Mouse (Mus musculus): ENCODE data around the gene Zyx.

Gene Zyx

GRCm38 (mm10) chr6:42343361-42344120 is 5.9 kb upstream of the Zyx start:
- no peak for TF ChIP-seq GATA4 (IDR thresholded peaks at IDR 0.05; ENCODE audit: insufficient replicate concordance, low read length)

GRCm38 (mm10) chr6:42344255-42344654 is 5.2 kb upstream of the Zyx start:
- no peak for TF ChIP-seq GATA4 (IDR thresholded peaks at IDR 0.05; ENCODE audit: insufficient replicate concordance, low read length)

GRCm38 (mm10) chr6:42348281-42349005 is 987 bp upstream of the Zyx start:
- no peak for TF ChIP-seq GATA4 (IDR thresholded peaks at IDR 0.05; ENCODE audit: insufficient replicate concordance, low read length)

- no peak for TF ChIP-seq GATA4 (IDR thresholded peaks at IDR 0.05; ENCODE audit: insufficient replicate concordance, low read length)
These were observed 414 bp upstream of the Zyx start for GRCm38 (mm10) chr6:42349006-42349425.

- no peak for TF ChIP-seq GATA4 (IDR thresholded peaks at IDR 0.05; ENCODE audit: insufficient replicate concordance, low read length)
These were observed 864 bp downstream of the Zyx start for GRCm38 (mm10) chr6:42350021-42350967.

GRCm38 (mm10) chr6:42350968-42351775 is 1.7 kb downstream of the Zyx start:
- TF ChIP-seq GATA4 (IDR thresholded peaks at IDR 0.05; ENCODE audit: insufficient replicate concordance, low read length) = no peak

- TF ChIP-seq GATA4 (IDR thresholded peaks at IDR 0.05; ENCODE audit: insufficient replicate concordance, low read length) = peak; percentile 12; the same call in 1 of the 2 replicates
These were observed 2.5 kb downstream of the Zyx start for GRCm38 (mm10) chr6:42351776-42352485.

GRCm38 (mm10) chr6:42352486-42352846 is 3.0 kb downstream of the Zyx start:
- no peak for TF ChIP-seq GATA4 (IDR thresholded peaks at IDR 0.05; ENCODE audit: insufficient replicate concordance, low read length)

GRCm38 (mm10) chr6:42353180-42353579 is 3.8 kb downstream of the Zyx start:
- peak; percentile 73; the same call in 1 of the 2 replicates for TF ChIP-seq GATA4 (IDR thresholded peaks at IDR 0.05; ENCODE audit: insufficient replicate concordance, low read length)

GRCm38 (mm10) chr6:42354076-42355019 is 4.9 kb downstream of the Zyx start:
- TF ChIP-seq GATA4 (IDR thresholded peaks at IDR 0.05; ENCODE audit: insufficient replicate concordance, low read length) = no peak

- TF ChIP-seq GATA4 (IDR thresholded peaks at IDR 0.05; ENCODE audit: insufficient replicate concordance, low read length) = no peak
These were observed 5.9 kb downstream of the Zyx start for GRCm38 (mm10) chr6:42355366-42355765.

GRCm38 (mm10) chr6:42355794-42356600 is 6.6 kb downstream of the Zyx start:
- TF ChIP-seq GATA4 (IDR thresholded peaks at IDR 0.05; ENCODE audit: insufficient replicate concordance, low read length) = no peak
